Mouse (Mus musculus) adrenal gland, postnatal 10 days (tissue): ENCODE results near the gene Wdr62. TPM values are rescaled to one million over a fixed set of nuclear protein-coding genes. Genes with fewer than 3 reads are reported as not detected.
A peak's percentile ranks its signal among the peaks of the same experiment; 100 is the strongest.

Source experiments
- DNase-seq: peaks from one replicate; pipeline ENCODE4 v3.0.0; 2021; ENCODE audit warnings: mixed read lengths
- long read RNA-seq, 2 experiments: library from polyadenylated mRNA; stranded (forward); transcript quantifications; one replicate each; pipeline ENCODE4 v2.0.0; 2021
- total RNA-seq, 2 experiments: library from RNA; stranded (reverse); gene quantifications; 2 replicates each; pipeline ENCODE4 v1.2.3; 2021

Gene Wdr62
- total RNA-seq, result 10 to 100 TPM; 12.1 to 14.3 TPM
- long read RNA-seq, experiment 1, partial matches to known transcripts, result 2 of 7 reads
- long read RNA-seq, experiment 1, other reads (novel, unspliced or antisense), result 4 of 7 reads
- long read RNA-seq, experiment 2, partial matches to known transcripts, result 1 of 12 reads
- long read RNA-seq, experiment 2, other reads (novel, unspliced or antisense), result 9 of 12 reads

GRCm38 (mm10) chr7:30279951-30280669, at the start of gene Wdr62, which contains the start of gene Thap8:
TSS of gene Wdr62 (minus strand) at chr7:30280419.
TSS of gene Thap8 (plus strand) at chr7:30280094.
- peak; percentile 94 for DNase-seq

GRCm38 (mm10) chr7:30328379-30328778, 48.2 kb upstream of the Wdr62 start:
- no peak for DNase-seq

- DNase-seq, result no peak
Measured at GRCm38 (mm10) chr7:30327140-30327539, 46.9 kb upstream of the Wdr62 start.

GRCm38 (mm10) chr7:30326427-30326826, 46.2 kb upstream of the Wdr62 start:
- DNase-seq, result no peak

- DNase-seq, result peak; percentile 63
Measured at GRCm38 (mm10) chr7:30325364-30325763, 45.1 kb upstream of the Wdr62 start.

- DNase-seq, result no peak
Measured at GRCm38 (mm10) chr7:30324300-30324944, 44.2 kb upstream of the Wdr62 start.

- no peak for DNase-seq
Measured at GRCm38 (mm10) chr7:30323795-30324194, 43.6 kb upstream of the Wdr62 start, which contains the start of gene Sdhaf1. TSS of gene Sdhaf1 (minus strand) at chr7:30323895.

- no peak for DNase-seq
Measured at GRCm38 (mm10) chr7:30322865-30323264, 42.6 kb upstream of the Wdr62 start.

GRCm38 (mm10) chr7:30322285-30322667, 42.1 kb upstream of the Wdr62 start:
- DNase-seq, result peak; percentile 97

- DNase-seq, result peak; percentile 81
Measured at GRCm38 (mm10) chr7:30321539-30322284, 41.5 kb upstream of the Wdr62 start, which contains the start of gene E130208F15Rik. TSS of gene E130208F15Rik (plus strand) at chr7:30321740.

- DNase-seq, result no peak
Measured at GRCm38 (mm10) chr7:30320946-30321345, 40.7 kb upstream of the Wdr62 start.

- no peak for DNase-seq
Measured at GRCm38 (mm10) chr7:30318142-30318541, 37.9 kb upstream of the Wdr62 start.

- DNase-seq, result peak; percentile 20
Measured at GRCm38 (mm10) chr7:30315559-30316529, 35.6 kb upstream of the Wdr62 start.

GRCm38 (mm10) chr7:30314721-30315155, 34.5 kb upstream of the Wdr62 start, which contains the start of gene Syne4:
TSS of gene Syne4 (plus strand) at chr7:30314807.
- DNase-seq, result no peak

GRCm38 (mm10) chr7:30313666-30314320, 33.6 kb upstream of the Wdr62 start:
- DNase-seq, result no peak

GRCm38 (mm10) chr7:30310136-30310535, 29.9 kb upstream of the Wdr62 start:
- no peak for DNase-seq

GRCm38 (mm10) chr7:30309395-30310129, 29.3 kb upstream of the Wdr62 start:
- no peak for DNase-seq

GRCm38 (mm10) chr7:30308076-30309005, 28.1 kb upstream of the Wdr62 start, which contains the start of gene Alkbh6:
TSS of gene Alkbh6 (plus strand) at chr7:30308717.
- DNase-seq, result peak; percentile 94
